Mouse (Mus musculus): ENCODE measurements at regions not wholly inside any gene's neighbourhood (a gene's known extent, or its start where the extent isn't known, plus 50 kb on each side); places are given as distances from the start of the nearest gene placed in this dataset.
"Not testable (repeated sequence)": the region's sequence is repeated elsewhere in the genome, so short reads cannot be mapped to it uniquely, and the experiment has no call there.

- Histone ChIP-seq H3K4me2 (no peak overlapping the region), H3K9ac (no peak overlapping the region), H3K27me3 (no peaks in the 10 kb centered on the region), H3K9me3 (replicated peaks) (no peaks in the 10 kb centered on the region), H3K4me1 (replicated peaks) (no peaks in the 10 kb centered on the region), H3K4me3 (replicated peaks) (no peak overlapping the region), H3K36me3 (no peaks in the 10 kb centered on the region), H3K27ac (no peak overlapping the region)
- no peak for DNase-seq
- ATAC-seq (ENCODE audit: low read depth) = no peak
Observed at GRCm38 (mm10) chr2:146728693-146729092, 127.0 kb upstream of the Kiz start.

GRCm38 (mm10) chr2:146731081-146731480, 124.6 kb upstream of the Kiz start:
- H3K27ac ChIP-seq = no peak overlapping the region
- no peaks in the 10 kb centered on the region for H3K9me3 ChIP-seq (replicated peaks)
- H3K4me2 ChIP-seq = no peak overlapping the region
- no peaks in the 10 kb centered on the region for H3K4me1 ChIP-seq (replicated peaks)
- ATAC-seq (ENCODE audit: low read depth) = no peak
- WGBS (ENCODE audit: insufficient replicate concordance) = 76% methylated on average over 3 of the region's 3 CpGs
- H3K36me3 ChIP-seq = no peaks in the 10 kb centered on the region
- H3K9ac ChIP-seq = no peak overlapping the region
- H3K27me3 ChIP-seq = no peaks in the 10 kb centered on the region
- DNase-seq = no peak
- H3K4me3 ChIP-seq (replicated peaks) = no peak overlapping the region

- H3K4me3 ChIP-seq (replicated peaks); H3K27ac ChIP-seq; H3K27me3 ChIP-seq; DNase-seq; H3K9ac ChIP-seq; H3K4me2 ChIP-seq; ATAC-seq (ENCODE audit: low read depth); H3K4me1 ChIP-seq (replicated peaks); H3K36me3 ChIP-seq; H3K9me3 ChIP-seq (replicated peaks): not testable (repeated sequence)
- WGBS (ENCODE audit: insufficient replicate concordance) = 32% methylated on average over 2 of the region's 2 CpGs
Observed at GRCm38 (mm10) chr2:146732891-146733290, 122.8 kb upstream of the Kiz start.

GRCm38 (mm10) chr2:146744396-146744795, 111.3 kb upstream of the Kiz start:
- H3K4me2 ChIP-seq = no peak overlapping the region
- no peak for ATAC-seq (ENCODE audit: low read depth)
- no peak for DNase-seq
- H3K4me1 ChIP-seq (replicated peaks) = no peaks in the 10 kb centered on the region
- no peaks in the 10 kb centered on the region for H3K27me3 ChIP-seq
- H3K4me3 ChIP-seq (replicated peaks) = no peak overlapping the region
- 81% methylated on average over 2 of the region's 2 CpGs for WGBS (ENCODE audit: insufficient replicate concordance)
- no peak overlapping the region for H3K9ac ChIP-seq
- H3K36me3 ChIP-seq = no peaks in the 10 kb centered on the region
- no peak overlapping the region for H3K27ac ChIP-seq
- H3K9me3 ChIP-seq (replicated peaks) = no peaks in the 10 kb centered on the region

GRCm38 (mm10) chr2:146745012-146745682, 110.5 kb upstream of the Kiz start:
- H3K4me3 ChIP-seq (replicated peaks) = no peak overlapping the region
- no peak overlapping the region for H3K27ac ChIP-seq
- ATAC-seq (ENCODE audit: low read depth) (no peak), DNase-seq (no peak)
- no peak overlapping the region for H3K9ac ChIP-seq
- H3K4me2 ChIP-seq = no peak overlapping the region
- WGBS (ENCODE audit: insufficient replicate concordance) = 61% methylated on average over 18 of the region's 18 CpGs
- no peaks in the 10 kb centered on the region for H3K4me1 ChIP-seq (replicated peaks)
- H3K27me3 ChIP-seq = no peaks in the 10 kb centered on the region
- H3K9me3 ChIP-seq (replicated peaks) = no peaks in the 10 kb centered on the region
- no peaks in the 10 kb centered on the region for H3K36me3 ChIP-seq

GRCm38 (mm10) chr2:146745683-146746047, 110.0 kb upstream of the Kiz start:
- no peak overlapping the region for H3K4me3 ChIP-seq (replicated peaks)

GRCm38 (mm10) chr2:146753988-146754387, 101.7 kb upstream of the Kiz start:
- DNase-seq (no peak), ATAC-seq (ENCODE audit: low read depth) (no peak)
- H3K4me1 ChIP-seq (replicated peaks) = no peaks in the 10 kb centered on the region
- no peaks in the 10 kb centered on the region for H3K27me3 ChIP-seq
- no peak overlapping the region for H3K4me2 ChIP-seq
- no peaks in the 10 kb centered on the region for H3K36me3 ChIP-seq
- WGBS (ENCODE audit: insufficient replicate concordance) = 18% methylated on average over 2 of the region's 2 CpGs
- H3K4me3 ChIP-seq (replicated peaks) = no peak overlapping the region
- no peak overlapping the region for H3K27ac ChIP-seq
- no peak overlapping the region for H3K9ac ChIP-seq
- no peaks in the 10 kb centered on the region for H3K9me3 ChIP-seq (replicated peaks)

More at GRCm38 (mm10) chr2:146745683-146746047, 110.0 kb upstream of the Kiz start:
- Histone ChIP-seq H3K4me2 (no peak overlapping the region), H3K27me3 (no peaks in the 10 kb centered on the region), H3K27ac (no peak overlapping the region), H3K4me1 (replicated peaks) (no peaks in the 10 kb centered on the region), H3K9ac (no peak overlapping the region), H3K9me3 (replicated peaks) (no peaks in the 10 kb centered on the region), H3K36me3 (no peaks in the 10 kb centered on the region)
- DNase-seq (no peak), ATAC-seq (ENCODE audit: low read depth) (no peak)
- 60% methylated on average over 12 of the region's 12 CpGs for WGBS (ENCODE audit: insufficient replicate concordance)

- Histone ChIP-seq H3K4me3 (replicated peaks) (no peak overlapping the region), H3K9ac (no peak overlapping the region), H3K4me1 (replicated peaks) (no peaks in the 10 kb centered on the region), H3K36me3 (no peaks in the 10 kb centered on the region), H3K9me3 (replicated peaks) (no peaks in the 10 kb centered on the region), H3K4me2 (no peak overlapping the region), H3K27ac (no peak overlapping the region), H3K27me3 (no peaks in the 10 kb centered on the region)
- ATAC-seq (ENCODE audit: low read depth) (no peak), DNase-seq (no peak)
- 63% methylated on average over 18 of the region's 18 CpGs for WGBS (ENCODE audit: insufficient replicate concordance)
Observed at GRCm38 (mm10) chr2:146763522-146764144, 92.0 kb upstream of the Kiz start.

- H3K36me3 ChIP-seq = no peaks in the 10 kb centered on the region
- WGBS (ENCODE audit: insufficient replicate concordance) = 67% methylated on average over 12 of the region's 12 CpGs
- DNase-seq = no peak
- H3K4me2 ChIP-seq = no peak overlapping the region
- no peak overlapping the region for H3K4me3 ChIP-seq (replicated peaks)
- no peaks in the 10 kb centered on the region for H3K9me3 ChIP-seq (replicated peaks)
- H3K9ac ChIP-seq = no peak overlapping the region
- no peak overlapping the region for H3K27ac ChIP-seq
- no peaks in the 10 kb centered on the region for H3K27me3 ChIP-seq
- ATAC-seq (ENCODE audit: low read depth) = no peak
- H3K4me1 ChIP-seq (replicated peaks) = no peaks in the 10 kb centered on the region
Observed at GRCm38 (mm10) chr2:146764313-146765255, 91.1 kb upstream of the Kiz start.

GRCm38 (mm10) chr2:146774876-146775275, 80.8 kb upstream of the Kiz start:
- no peak overlapping the region for H3K4me3 ChIP-seq (replicated peaks)
- ATAC-seq (ENCODE audit: low read depth) (no peak), DNase-seq (no peak)
- H3K4me2 ChIP-seq = no peak overlapping the region
- WGBS (ENCODE audit: insufficient replicate concordance) = 22% methylated on average over 2 of the region's 2 CpGs
- H3K27ac ChIP-seq = no peak overlapping the region
- no peaks in the 10 kb centered on the region for H3K36me3 ChIP-seq
- no peaks in the 10 kb centered on the region for H3K9me3 ChIP-seq (replicated peaks)
- no peaks in the 10 kb centered on the region for H3K27me3 ChIP-seq
- H3K9ac ChIP-seq = no peak overlapping the region
- no peaks in the 10 kb centered on the region for H3K4me1 ChIP-seq (replicated peaks)

- Histone ChIP-seq H3K4me1 (replicated peaks) (no peaks in the 10 kb centered on the region), H3K4me2 (no peak overlapping the region), H3K36me3 (no peaks in the 10 kb centered on the region), H3K9me3 (replicated peaks) (no peaks in the 10 kb centered on the region), H3K4me3 (replicated peaks) (no peak overlapping the region), H3K27ac (no peak overlapping the region), H3K9ac (no peak overlapping the region), H3K27me3 (no peaks in the 10 kb centered on the region)
- WGBS (ENCODE audit: insufficient replicate concordance) = 26% methylated on average over 11 of the region's 11 CpGs
- DNase-seq = no peak
- no peak for ATAC-seq (ENCODE audit: low read depth)
Observed at GRCm38 (mm10) chr2:146787132-146787810, 68.4 kb upstream of the Kiz start.

Data from liver, embryonic 13.5 days (tissue).